Mouse (Mus musculus): ENCODE data around the gene Actb.

The Actb gene

DNA sequence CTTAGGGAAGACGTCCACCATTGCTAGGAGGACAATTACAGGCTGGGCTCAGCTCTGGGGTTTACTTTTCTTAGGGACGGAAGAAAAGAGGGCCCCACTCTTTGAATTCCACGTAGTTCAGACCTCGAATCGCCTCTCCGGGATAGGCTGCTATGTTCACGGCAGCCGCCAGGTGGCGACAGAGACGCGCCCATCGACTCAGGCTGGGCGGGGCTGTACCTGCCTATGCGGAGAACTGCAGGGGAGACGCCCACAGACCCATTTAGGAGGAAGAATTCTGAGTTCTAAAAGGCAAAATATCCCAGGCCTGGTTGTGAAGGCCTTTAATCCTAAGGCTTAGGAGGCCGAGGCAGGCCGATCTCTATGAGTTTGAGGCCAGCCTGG, 29.8 kb upstream of the Actb start:
- Histone ChIP-seq H3K36me3 (ENCODE audit: insufficient read depth, low read length) (no peaks in the 10 kb centered on the region), H3K4me1 (replicated peaks; ENCODE audit: low read depth, low read length) (peaks cover 46% of the 10 kb centered on the region), H3K27me3 (ENCODE audit: insufficient read depth, low read length) (no peaks in the 10 kb centered on the region), H3K9me3 (ENCODE audit: low read length) (no peaks in the 10 kb centered on the region), H3K4me3 (replicated peaks; ENCODE audit: low read length) (peak overlapping the region; percentile 27)
- peak; percentile 94 for TF ChIP-seq CTCF (conservative IDR thresholded peaks at IDR 0.05; ENCODE audit: low read length)
- no peak for TF ChIP-seq POU5F1 (IDR thresholded peaks at IDR 0.05; ENCODE audit: borderline replicate concordance, low read length)

DNA sequence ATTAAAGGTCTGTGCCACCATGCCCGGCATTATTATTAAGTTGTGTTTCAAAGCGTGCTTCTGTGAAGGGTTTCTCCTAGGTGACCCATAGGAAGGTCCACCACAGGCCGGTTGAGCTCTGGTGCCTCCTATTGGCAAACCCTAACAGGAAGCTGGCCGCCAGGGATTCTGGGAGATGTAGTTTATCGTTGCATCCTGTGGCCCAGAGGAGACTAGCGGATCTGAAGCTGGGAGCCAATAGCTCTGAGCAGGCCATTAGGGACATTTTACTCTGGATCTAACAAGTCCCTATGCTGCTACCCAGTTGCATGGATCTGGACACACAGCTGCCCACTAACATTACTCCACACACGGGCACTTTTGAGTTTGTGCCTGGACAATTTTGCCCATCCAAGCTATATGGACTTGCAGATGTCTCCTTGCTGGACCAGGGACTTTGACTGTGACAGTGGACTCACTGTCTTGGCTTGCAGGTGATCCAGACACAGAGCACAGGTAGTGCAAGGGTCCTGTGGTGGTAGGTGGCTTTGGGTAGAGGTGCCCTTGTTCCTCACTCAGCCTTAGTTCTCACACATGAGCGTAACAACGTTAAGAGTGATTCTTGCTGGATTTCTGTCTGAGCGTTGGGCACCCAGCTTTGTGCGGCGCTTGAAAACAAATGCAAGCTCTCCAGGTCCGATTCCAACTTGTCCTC, 29.2 kb upstream of the Actb start:
- Histone ChIP-seq H3K27me3 (ENCODE audit: insufficient read depth, low read length) (no peaks in the 10 kb centered on the region), H3K4me3 (replicated peaks; ENCODE audit: low read length) (peak overlapping the region; percentile 27), H3K36me3 (ENCODE audit: insufficient read depth, low read length) (no peaks in the 10 kb centered on the region), H3K4me1 (replicated peaks; ENCODE audit: low read depth, low read length) (peaks cover 50% of the 10 kb centered on the region), H3K9me3 (ENCODE audit: low read length) (no peaks in the 10 kb centered on the region)
- TF ChIP-seq CTCF (conservative IDR thresholded peaks at IDR 0.05; ENCODE audit: low read length) = no peak
- TF ChIP-seq NANOG (IDR thresholded peaks at IDR 0.05; ENCODE audit: borderline replicate concordance, low read length) = no peak
- no peak for TF ChIP-seq POU5F1 (IDR thresholded peaks at IDR 0.05; ENCODE audit: borderline replicate concordance, low read length)

DNA sequence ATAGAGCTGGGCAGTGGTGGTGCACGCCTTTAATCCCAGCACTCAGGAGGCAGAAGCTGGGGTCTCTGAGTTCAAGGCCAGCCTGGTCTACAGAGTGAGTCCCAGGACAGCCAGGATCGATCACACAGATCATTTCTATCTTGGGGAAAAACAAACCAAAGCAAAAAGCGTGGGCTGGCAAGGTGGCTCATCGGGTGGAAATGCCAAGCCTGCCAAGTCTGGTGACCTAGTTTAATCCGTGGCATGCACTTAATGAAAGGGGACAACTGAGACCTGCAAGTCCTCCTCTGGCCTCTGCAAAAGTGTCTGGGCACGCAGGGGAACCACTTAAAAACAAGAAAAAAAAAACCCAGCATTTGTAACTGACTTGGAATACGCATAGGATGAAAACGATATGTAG, 26.2 kb upstream of the Actb start:
- H3K9me3 ChIP-seq (ENCODE audit: low read length) = no peaks in the 10 kb centered on the region
- H3K36me3 ChIP-seq (ENCODE audit: insufficient read depth, low read length) = no peaks in the 10 kb centered on the region
- H3K4me1 ChIP-seq (replicated peaks; ENCODE audit: low read depth, low read length) = peaks cover 63% of the 10 kb centered on the region
- no peak overlapping the region for H3K4me3 ChIP-seq (replicated peaks; ENCODE audit: low read length)
- TF ChIP-seq NANOG (IDR thresholded peaks at IDR 0.05; ENCODE audit: borderline replicate concordance, low read length) = no peak
- TF ChIP-seq CTCF (conservative IDR thresholded peaks at IDR 0.05; ENCODE audit: low read length) = no peak
- no peak for TF ChIP-seq POU5F1 (IDR thresholded peaks at IDR 0.05; ENCODE audit: borderline replicate concordance, low read length)
- H3K27me3 ChIP-seq (ENCODE audit: insufficient read depth, low read length) = no peaks in the 10 kb centered on the region

- H3K27me3 ChIP-seq (ENCODE audit: insufficient read depth, low read length) = no peaks in the 10 kb centered on the region
- H3K4me1 ChIP-seq (replicated peaks; ENCODE audit: low read depth, low read length) = peaks cover 63% of the 10 kb centered on the region
- H3K9me3 ChIP-seq (ENCODE audit: low read length) = no peaks in the 10 kb centered on the region
- no peaks in the 10 kb centered on the region for H3K36me3 ChIP-seq (ENCODE audit: insufficient read depth, low read length)
- TF ChIP-seq NANOG (IDR thresholded peaks at IDR 0.05; ENCODE audit: borderline replicate concordance, low read length) (no peak), CTCF (conservative IDR thresholded peaks at IDR 0.05; ENCODE audit: low read length) (peak; percentile 39)
- no peak overlapping the region for H3K4me3 ChIP-seq (replicated peaks; ENCODE audit: low read length)
Measured at GRCm38 (mm10) chr5:142932084-142932685, 25.6 kb upstream of the Actb start.

- Histone ChIP-seq H3K27me3 (ENCODE audit: insufficient read depth, low read length) (no peaks in the 10 kb centered on the region), H3K36me3 (ENCODE audit: insufficient read depth, low read length) (no peaks in the 10 kb centered on the region), H3K4me3 (replicated peaks; ENCODE audit: low read length) (no peak overlapping the region), H3K9me3 (ENCODE audit: low read length) (no peaks in the 10 kb centered on the region), H3K4me1 (replicated peaks; ENCODE audit: low read depth, low read length) (peaks cover 67% of the 10 kb centered on the region)
- no peak for TF ChIP-seq CTCF (conservative IDR thresholded peaks at IDR 0.05; ENCODE audit: low read length)
- no peak for TF ChIP-seq POU5F1 (IDR thresholded peaks at IDR 0.05; ENCODE audit: borderline replicate concordance, low read length)
- TF ChIP-seq NANOG (IDR thresholded peaks at IDR 0.05; ENCODE audit: borderline replicate concordance, low read length) = no peak
Measured at GRCm38 (mm10) chr5:142931241-142931745, 24.7 kb upstream of the Actb start.

GRCm38 (mm10) chr5:142929400-142929752, 22.8 kb upstream of the Actb start:
- TF ChIP-seq POU5F1 (IDR thresholded peaks at IDR 0.05; ENCODE audit: borderline replicate concordance, low read length) (no peak), NANOG (IDR thresholded peaks at IDR 0.05; ENCODE audit: borderline replicate concordance, low read length) (no peak), CTCF (conservative IDR thresholded peaks at IDR 0.05; ENCODE audit: low read length) (no peak)
- Histone ChIP-seq H3K9me3 (ENCODE audit: low read length) (no peaks in the 10 kb centered on the region), H3K36me3 (ENCODE audit: insufficient read depth, low read length) (no peaks in the 10 kb centered on the region), H3K27me3 (ENCODE audit: insufficient read depth, low read length) (no peaks in the 10 kb centered on the region), H3K4me1 (replicated peaks; ENCODE audit: low read depth, low read length) (peaks cover 74% of the 10 kb centered on the region), H3K4me3 (replicated peaks; ENCODE audit: low read length) (peak overlapping the region; percentile 77)

DNA sequence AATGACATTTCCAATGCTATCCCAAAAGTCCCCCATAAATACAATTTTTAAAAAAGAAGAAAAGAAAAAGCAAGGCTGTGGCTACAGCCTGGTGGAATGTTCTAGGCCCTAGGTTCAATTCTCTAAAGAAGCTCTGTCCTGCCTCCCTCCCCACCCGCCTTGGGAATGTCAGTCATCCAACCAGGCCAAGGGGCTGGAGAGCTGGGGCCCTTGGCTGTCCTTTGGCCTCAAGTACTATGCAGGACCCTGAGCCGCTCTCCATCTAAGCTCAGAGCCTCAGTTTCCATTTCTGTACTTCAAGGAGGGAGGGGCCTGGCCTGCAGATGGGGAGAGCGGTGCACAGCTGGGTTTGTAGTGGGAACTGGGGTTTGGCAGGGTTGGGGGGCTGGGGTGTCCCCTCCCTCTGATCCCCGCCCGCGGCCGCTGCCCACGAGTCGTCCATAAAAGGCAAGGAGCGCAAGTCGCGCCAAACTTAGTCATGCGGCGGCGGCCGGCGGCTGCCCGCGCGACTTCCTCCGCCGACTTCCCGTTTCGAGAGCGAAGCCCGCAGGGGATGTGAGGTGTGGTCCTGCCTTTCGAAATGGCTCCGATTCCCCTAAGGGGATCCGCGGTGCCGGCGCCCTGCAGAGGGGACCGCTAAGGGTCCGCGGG, 22.3 kb upstream of the Actb start:
- Histone ChIP-seq H3K36me3 (ENCODE audit: insufficient read depth, low read length) (no peaks in the 10 kb centered on the region), H3K9me3 (ENCODE audit: low read length) (peaks cover under 1% of the 10 kb centered on the region; the same call in 1 of the 2 replicates), H3K4me3 (replicated peaks; ENCODE audit: low read length) (peak overlapping the region; percentile 77), H3K27me3 (ENCODE audit: insufficient read depth, low read length) (no peaks in the 10 kb centered on the region), H3K4me1 (replicated peaks; ENCODE audit: low read depth, low read length) (peaks cover 74% of the 10 kb centered on the region)
- no peak for TF ChIP-seq NANOG (IDR thresholded peaks at IDR 0.05; ENCODE audit: borderline replicate concordance, low read length)
- no peak for TF ChIP-seq CTCF (conservative IDR thresholded peaks at IDR 0.05; ENCODE audit: low read length)
- no peak for TF ChIP-seq POU5F1 (IDR thresholded peaks at IDR 0.05; ENCODE audit: borderline replicate concordance, low read length)

- H3K27me3 ChIP-seq (ENCODE audit: insufficient read depth, low read length) = no peaks in the 10 kb centered on the region
Measured at GRCm38 (mm10) chr5:142927341-142927930, 20.9 kb upstream of the Actb start.

More at GRCm38 (mm10) chr5:142927341-142927930, 20.9 kb upstream of the Actb start:
- H3K4me1 ChIP-seq (replicated peaks; ENCODE audit: low read depth, low read length) = peaks cover 86% of the 10 kb centered on the region
- peak overlapping the region; percentile 60 for H3K4me3 ChIP-seq (replicated peaks; ENCODE audit: low read length)
- TF ChIP-seq POU5F1 (IDR thresholded peaks at IDR 0.05; ENCODE audit: borderline replicate concordance, low read length) (no peak), NANOG (IDR thresholded peaks at IDR 0.05; ENCODE audit: borderline replicate concordance, low read length) (no peak), CTCF (conservative IDR thresholded peaks at IDR 0.05; ENCODE audit: low read length) (no peak)
- H3K36me3 ChIP-seq (ENCODE audit: insufficient read depth, low read length) = no peaks in the 10 kb centered on the region
- H3K9me3 ChIP-seq (ENCODE audit: low read length) = peaks cover 8% of the 10 kb centered on the region; the same call in 1 of the 2 replicates

Data from E14TG2a.4 (cell line).